Mouse (Mus musculus) stomach, embryonic 15.5 days (tissue): Measurements from ENCODE around the gene Ttll9. TPM values are rescaled to one million over a fixed set of nuclear protein-coding genes. Genes with fewer than 3 reads are reported as not detected.

Experiments
- ATAC-seq: fragments of 200-750 bp; cut with Nextera tagmentation; 2 replicates; pipeline ENCODE4 v1.8.0; 2017; ENCODE audit warnings: low read depth, moderate number of reproducible peaks, moderate TSS enrichment; ENCODE audit not compliant: insufficient read depth, low FRiP score
- H3K27ac ChIP-seq: fragments of 300-500 bp; sonication (generic); 2 replicates; pipeline ENCODE4 v1.5.1; 2015; ENCODE audit warnings: mild to moderate bottlenecking, inconsistent platforms
- H3K27me3 ChIP-seq: fragments of 300-500 bp; sonication (generic); replicated peaks from 2 replicates; pipeline ENCODE4 v1.6.1; 2015; ENCODE audit warnings: inconsistent platforms
- H3K36me3 ChIP-seq: fragments of 300-500 bp; sonication (generic); 2 replicates; pipeline ENCODE4 v1.6.1; 2015; ENCODE audit warnings: inconsistent platforms
- H3K4me1 ChIP-seq: fragments of 300-500 bp; sonication (generic); 2 replicates; pipeline ENCODE4 v1.6.1; 2015; ENCODE audit warnings: inconsistent platforms
- H3K4me2 ChIP-seq: fragments of 300-500 bp; sonication (generic); 2 replicates; pipeline ENCODE4 v1.6.1; 2015; ENCODE audit warnings: mild to moderate bottlenecking, inconsistent platforms
- H3K4me3 ChIP-seq: fragments of 300-500 bp; sonication (generic); replicated peaks from 2 replicates; pipeline ENCODE4 v1.5.1; 2015; ENCODE audit warnings: inconsistent platforms
- H3K9ac ChIP-seq: fragments of 300-500 bp; sonication (generic); 2 replicates; pipeline ENCODE4 v1.6.1; 2015; ENCODE audit warnings: inconsistent platforms
- H3K9me3 ChIP-seq: fragments of 300-500 bp; sonication (generic); 2 replicates; pipeline ENCODE4 v1.6.1; 2016; ENCODE audit warnings: inconsistent platforms
- WGBS: fragments of 180-500 bp; shearing (Covaris S2); methylation state at CpG from one replicate; pipeline ENCODE4 v1.1.7; 2015; 5-methylcytosine and 5-hydroxymethylcytosine counted together
- polyA plus RNA-seq: library from polyadenylated mRNA; unstranded; fragments of >200 nt; fragmentation: Nextera tagmentation; extraction: Ambion mirVana; gene quantifications from 2 replicates; pipeline ENCODE4 v1.2.1, GENCODE M21; 2015

Gene Ttll9
- polyA plus RNA-seq, 1 experiment from 2014 or later = 0.21 TPM

DNA sequence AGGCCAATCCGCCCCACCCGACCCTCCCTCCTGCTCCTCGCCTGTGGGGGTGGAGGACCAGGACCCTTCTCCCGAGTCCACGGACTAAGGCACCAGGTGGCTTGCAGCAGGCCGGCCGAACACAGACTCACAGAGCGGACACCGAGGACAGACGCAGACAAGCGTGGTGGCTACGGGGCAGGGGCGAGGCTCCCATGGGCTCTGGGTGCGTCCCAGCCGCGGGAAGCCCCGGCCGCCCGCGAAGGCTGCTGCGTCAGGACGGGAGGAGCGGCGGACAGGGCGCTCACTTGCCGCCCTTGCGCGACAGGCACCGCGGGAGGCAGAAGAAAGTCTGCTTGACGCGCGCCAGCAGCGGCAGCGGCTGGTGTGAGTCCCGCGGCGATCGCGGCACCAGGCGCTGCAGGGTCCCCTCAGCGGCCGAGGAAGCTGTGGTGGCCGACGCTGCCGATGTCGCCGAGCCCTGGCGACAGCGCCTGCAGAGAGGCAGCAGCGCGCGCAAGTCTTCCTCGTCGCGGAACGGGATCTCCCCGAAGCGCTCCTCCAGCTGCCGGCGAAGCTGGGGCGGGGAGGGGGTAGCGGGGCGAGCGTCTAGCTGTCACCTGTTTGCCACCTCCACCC lies 19.3 kb upstream of the Ttll9 start:
- Histone ChIP-seq H3K27me3 (peaks cover 63% of the 10 kb centered on the region), H3K4me3 (peak overlapping the region; percentile 40), H3K4me2 (peak overlapping the region; percentile 88), H3K27ac (no peak overlapping the region), H3K4me1 (peaks cover 12% of the 10 kb centered on the region), H3K9ac (0 out of 2 replicates have a peak overlapping the region, but pooled peaks have one; percentile 4), H3K36me3 (no peaks in the 10 kb centered on the region), H3K9me3 (no peaks in the 10 kb centered on the region)
- under 1% methylated on average over 65 of the region's 65 CpGs for WGBS
- ATAC-seq = no peak

DNA sequence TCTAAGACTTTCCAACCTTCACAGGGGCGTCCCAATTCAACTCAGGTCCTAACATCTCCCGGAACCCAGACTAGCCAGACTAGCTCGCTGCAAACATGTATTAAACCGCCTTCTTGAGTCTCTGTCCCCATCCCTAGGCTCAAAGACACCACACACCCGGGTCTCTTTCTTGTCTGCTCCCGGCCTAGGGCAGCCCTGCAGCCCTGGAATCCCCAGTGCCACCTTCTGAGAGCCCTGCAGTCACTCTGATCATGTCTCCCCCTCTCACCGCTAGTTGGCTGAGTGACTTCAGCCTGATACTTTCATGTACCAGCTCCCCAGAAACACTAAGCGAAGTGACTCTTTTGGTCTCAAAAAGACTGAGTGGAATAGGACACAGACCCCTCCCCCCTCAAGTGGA lies 18.7 kb upstream of the Ttll9 start:
- Histone ChIP-seq H3K4me3 (peak overlapping the region; percentile 40), H3K36me3 (no peaks in the 10 kb centered on the region), H3K27me3 (peaks cover 66% of the 10 kb centered on the region), H3K4me2 (peak overlapping the region; percentile 88), H3K27ac (no peak overlapping the region), H3K9me3 (no peaks in the 10 kb centered on the region), H3K4me1 (peaks cover 12% of the 10 kb centered on the region), H3K9ac (no peak overlapping the region)
- no peak for ATAC-seq
- WGBS = 9% methylated on average over 8 of the region's 8 CpGs

DNA sequence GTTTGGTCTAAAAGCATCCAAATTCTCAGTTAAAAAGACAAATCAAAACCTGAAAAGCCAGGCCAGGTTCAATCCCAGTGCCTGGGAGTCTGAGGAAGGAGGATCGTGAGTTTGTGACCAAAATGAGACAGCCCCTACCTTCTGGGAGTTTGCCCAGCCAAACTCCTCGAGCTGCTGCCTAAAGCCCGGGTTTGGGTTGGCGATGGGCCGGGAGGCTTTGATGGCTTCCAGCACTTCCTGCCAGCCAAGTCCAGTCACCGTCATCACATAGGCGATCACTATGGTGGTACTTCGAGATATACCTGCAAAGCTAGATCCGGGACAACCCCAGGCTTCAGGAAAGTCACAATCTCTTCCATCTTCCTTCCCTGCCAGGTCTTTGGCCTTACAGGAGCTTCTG lies 18.3 kb upstream of the Ttll9 start:
- 54% methylated on average over 9 of the region's 9 CpGs for WGBS
- peaks cover 12% of the 10 kb centered on the region for H3K4me1 ChIP-seq
- no peak overlapping the region for H3K27ac ChIP-seq
- no peak for ATAC-seq
- no peak overlapping the region for H3K4me2 ChIP-seq
- H3K9ac ChIP-seq = no peak overlapping the region
- H3K36me3 ChIP-seq = no peaks in the 10 kb centered on the region
- H3K9me3 ChIP-seq = no peaks in the 10 kb centered on the region
- H3K27me3 ChIP-seq = peaks cover 70% of the 10 kb centered on the region
- H3K4me3 ChIP-seq = no peak overlapping the region

DNA sequence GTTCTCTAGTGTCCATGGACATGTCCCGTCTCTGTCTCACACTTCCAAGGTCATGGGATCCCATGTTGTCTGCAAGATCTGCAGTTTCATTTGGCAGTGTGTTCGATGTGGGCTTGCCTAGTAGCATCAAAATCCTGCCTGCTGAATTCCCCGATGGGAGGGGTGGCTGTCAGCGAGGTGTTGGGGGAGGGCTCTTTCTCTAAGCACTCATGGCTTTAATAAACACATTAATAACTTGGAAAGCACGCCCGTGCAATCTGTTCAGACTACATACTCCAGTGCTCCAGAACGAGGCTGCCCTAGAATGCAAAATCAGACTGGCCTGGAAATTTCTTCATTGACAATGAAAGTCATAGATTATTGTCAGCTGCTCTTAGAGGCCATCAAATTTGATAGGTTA lies 15.2 kb upstream of the Ttll9 start:
- Histone ChIP-seq H3K36me3 (no peaks in the 10 kb centered on the region), H3K9me3 (no peaks in the 10 kb centered on the region), H3K9ac (no peak overlapping the region), H3K4me2 (no peak overlapping the region), H3K27ac (no peak overlapping the region), H3K4me3 (no peak overlapping the region), H3K4me1 (peaks cover 17% of the 10 kb centered on the region), H3K27me3 (peaks cover 73% of the 10 kb centered on the region)
- ATAC-seq = no peak
- WGBS = 32% methylated on average over 7 of the region's 7 CpGs

DNA sequence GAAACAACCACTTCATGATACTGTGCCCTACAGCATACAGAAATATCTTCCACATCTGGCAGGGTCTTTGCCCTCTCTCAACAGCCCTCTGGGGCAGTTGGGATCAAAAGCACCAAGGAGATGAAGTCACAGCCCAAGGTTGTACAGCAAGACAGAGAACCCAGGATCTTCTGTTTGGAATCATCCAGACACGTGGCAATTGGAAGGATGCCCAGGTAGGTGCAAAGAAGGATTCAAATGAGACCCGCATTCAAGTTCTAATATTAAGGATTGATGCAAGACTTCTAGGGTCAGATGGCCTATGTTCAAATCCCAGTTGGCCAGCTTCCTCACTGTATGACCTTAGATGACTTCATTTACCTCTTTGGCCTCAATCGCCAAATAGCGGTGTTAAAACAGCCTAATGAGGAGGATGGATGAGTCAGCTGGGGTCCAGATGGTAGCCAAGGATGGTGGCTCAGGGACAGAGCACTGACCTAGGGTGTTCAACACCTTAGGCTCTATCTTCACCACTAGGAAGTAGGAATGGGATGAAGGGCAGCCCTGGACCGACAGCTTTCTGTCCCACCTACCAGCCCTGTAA lies 13.8 kb upstream of the Ttll9 start:
- Histone ChIP-seq H3K27ac (no peak overlapping the region), H3K9me3 (no peaks in the 10 kb centered on the region), H3K4me3 (no peak overlapping the region), H3K9ac (no peak overlapping the region), H3K4me2 (no peak overlapping the region), H3K27me3 (peaks cover 67% of the 10 kb centered on the region), H3K4me1 (peaks cover 7% of the 10 kb centered on the region; the same call in 1 of the 2 replicates), H3K36me3 (no peaks in the 10 kb centered on the region)
- no peak for ATAC-seq
- WGBS = 86% methylated on average over 5 of the region's 5 CpGs

DNA sequence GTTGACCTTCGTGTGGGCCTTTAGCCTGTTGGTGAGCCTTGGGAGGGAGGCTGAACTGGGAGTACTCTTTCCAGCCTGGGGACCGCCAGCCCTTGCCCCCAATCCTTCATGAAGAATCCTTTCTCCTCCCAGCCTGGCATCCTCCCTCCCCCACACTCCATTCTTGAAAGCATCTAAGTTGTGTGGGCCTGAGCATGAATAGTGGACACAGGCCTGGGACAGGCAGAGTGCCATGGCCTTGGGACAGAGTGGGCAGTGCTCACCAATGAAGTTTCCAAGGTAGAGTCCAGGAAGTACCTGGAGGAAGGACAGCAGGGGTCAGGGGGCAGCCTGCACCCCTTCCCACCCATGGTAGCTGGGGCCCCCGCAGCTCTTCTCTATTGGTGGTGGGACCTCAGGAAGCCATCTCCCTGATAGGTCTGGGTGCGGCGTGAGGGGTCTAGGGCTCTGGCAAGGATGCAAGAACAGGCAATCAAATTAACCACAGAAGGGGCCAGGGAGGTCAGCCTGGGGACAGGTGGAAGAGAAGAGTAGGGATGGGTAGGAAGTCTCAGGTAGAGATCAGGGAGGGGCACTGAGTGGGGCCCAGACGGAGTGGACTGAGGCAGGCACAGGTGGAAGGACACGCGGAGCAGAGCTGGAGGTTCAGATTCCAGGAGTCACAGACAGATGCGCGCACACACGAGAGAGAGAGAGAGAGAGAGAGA lies 11.8 kb upstream of the Ttll9 start:
- Histone ChIP-seq H3K27ac (no peak overlapping the region), H3K27me3 (peaks cover 56% of the 10 kb centered on the region)
- 35% methylated on average over 11 of the region's 11 CpGs for WGBS

DNA sequence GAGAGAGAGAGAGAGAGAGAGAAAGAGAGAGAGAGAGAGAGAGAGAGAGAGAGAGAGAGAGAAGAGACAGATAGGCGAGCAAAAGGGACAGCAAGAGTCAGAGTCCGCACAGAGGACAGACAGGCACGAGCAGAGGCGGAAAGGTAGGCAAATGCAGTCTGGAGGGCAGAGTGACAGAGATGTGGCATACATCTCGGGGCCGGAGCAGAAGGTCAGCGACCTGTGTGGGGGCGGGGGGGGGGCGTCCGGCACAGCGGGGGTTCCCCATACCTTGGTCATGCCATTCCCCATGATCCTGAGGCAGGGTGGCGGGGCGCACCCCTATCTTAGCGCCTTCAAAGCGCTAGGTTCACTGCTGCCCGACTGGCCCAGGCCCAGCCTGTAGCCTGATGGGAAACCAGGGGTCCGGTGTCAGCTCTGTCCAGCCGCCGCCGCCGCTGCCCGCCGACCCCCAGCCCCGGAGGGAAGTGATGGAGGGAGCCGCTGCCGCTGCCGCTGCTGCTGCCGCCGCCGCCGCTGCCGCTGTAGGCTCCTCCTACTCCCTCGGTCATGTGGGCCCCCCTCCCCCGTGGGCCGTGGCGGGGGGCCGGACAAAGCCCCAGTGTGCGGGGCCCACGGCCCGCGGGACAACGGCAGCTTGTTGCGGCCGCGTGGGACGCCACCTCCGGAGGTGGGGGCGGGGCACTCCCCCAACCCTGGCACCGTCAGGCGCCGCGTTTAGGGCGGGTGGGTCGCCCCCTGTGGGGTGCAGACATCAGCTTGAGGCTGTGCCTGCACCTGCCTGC lies 11.0 kb upstream of the Ttll9 start, which contains the start of gene Dusp15:
Dusp15 (minus strand) TSS at position 634 of the 785 bp plus-strand sequence.
- Histone ChIP-seq H3K9ac (peak within 1 kb of the TSS; percentile 9), H3K36me3 (no peaks in the 10 kb centered on the region), H3K4me2 (peak within 1 kb of the TSS; percentile 96), H3K9me3 (no peaks in the 10 kb centered on the region), H3K27me3 (peaks cover 51% of the 10 kb centered on the region), H3K4me3 (peak within 1 kb of the TSS; percentile 58), H3K4me1 (peaks cover 6% of the 10 kb centered on the region; the same call in 1 of the 2 replicates), H3K27ac (no peak within 1 kb of the TSS)
- WGBS = under 1% methylated on average over 36 of the region's 54 CpGs
- ATAC-seq = peak; percentile 29; the same call in 1 of the 2 replicates

More for the DNA sequence above, 11.8 kb upstream of the Ttll9 start:
- Histone ChIP-seq H3K9ac (no peak overlapping the region), H3K4me2 (peak overlapping the region; percentile 96), H3K36me3 (no peaks in the 10 kb centered on the region), H3K4me1 (peaks cover 6% of the 10 kb centered on the region; the same call in 1 of the 2 replicates), H3K9me3 (no peaks in the 10 kb centered on the region), H3K4me3 (no peak overlapping the region)
- 0 out of 2 replicates have a peak, but pooled peaks have one; percentile 23 for ATAC-seq

DNA sequence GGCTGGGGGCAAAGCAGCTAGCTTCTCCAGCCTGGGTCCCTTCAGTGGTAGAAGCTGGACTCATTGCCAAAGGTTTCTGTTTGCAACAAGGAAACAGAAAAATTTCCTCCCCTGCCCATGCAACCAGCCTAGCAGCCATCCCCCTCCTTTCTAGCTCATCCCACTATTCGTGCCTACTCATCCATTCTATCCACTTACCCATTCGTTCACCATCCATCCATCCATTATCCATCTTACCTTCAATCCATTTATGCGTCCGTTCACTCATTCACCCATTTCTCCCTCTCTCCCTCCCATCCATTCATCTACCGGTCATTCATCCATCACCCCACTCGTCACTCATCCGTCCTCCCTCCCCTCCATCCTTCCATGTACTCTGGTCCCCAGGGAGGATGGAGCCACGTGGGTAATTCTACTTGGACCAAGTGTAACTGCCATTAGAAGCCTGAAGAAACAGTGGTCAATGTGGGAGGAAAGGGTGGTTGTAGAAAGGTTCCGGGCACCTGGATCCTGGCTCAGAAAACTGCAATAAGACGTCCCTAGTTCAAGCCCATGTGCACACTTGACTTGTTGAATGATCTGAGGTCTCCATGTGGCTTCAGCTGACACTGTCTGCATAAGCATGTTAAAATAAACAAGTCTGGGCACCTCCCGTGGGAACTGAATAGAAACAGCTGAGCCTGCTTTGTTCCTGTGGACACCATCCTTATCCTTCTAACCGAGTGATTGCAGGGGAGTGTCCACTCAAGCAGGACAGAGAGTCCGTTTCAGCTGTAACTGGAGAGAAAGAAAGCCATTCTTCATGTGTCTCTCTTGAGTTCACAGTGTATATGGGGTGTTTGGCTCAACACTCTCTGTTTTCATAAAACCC lies 10.2 kb upstream of the Ttll9 start:
- no peaks in the 10 kb centered on the region for H3K9me3 ChIP-seq
- peak overlapping the region; percentile 96 for H3K4me2 ChIP-seq
- no peak overlapping the region for H3K27ac ChIP-seq
- ATAC-seq = no peak
- H3K4me1 ChIP-seq = peaks cover 6% of the 10 kb centered on the region; the same call in 1 of the 2 replicates
- H3K4me3 ChIP-seq = peak overlapping the region; percentile 58
- no peaks in the 10 kb centered on the region for H3K36me3 ChIP-seq
- 16% methylated on average over 13 of the region's 13 CpGs for WGBS
- peaks cover 51% of the 10 kb centered on the region for H3K27me3 ChIP-seq
- peak overlapping the region; percentile 9; the same call in 1 of the 2 replicates for H3K9ac ChIP-seq

DNA sequence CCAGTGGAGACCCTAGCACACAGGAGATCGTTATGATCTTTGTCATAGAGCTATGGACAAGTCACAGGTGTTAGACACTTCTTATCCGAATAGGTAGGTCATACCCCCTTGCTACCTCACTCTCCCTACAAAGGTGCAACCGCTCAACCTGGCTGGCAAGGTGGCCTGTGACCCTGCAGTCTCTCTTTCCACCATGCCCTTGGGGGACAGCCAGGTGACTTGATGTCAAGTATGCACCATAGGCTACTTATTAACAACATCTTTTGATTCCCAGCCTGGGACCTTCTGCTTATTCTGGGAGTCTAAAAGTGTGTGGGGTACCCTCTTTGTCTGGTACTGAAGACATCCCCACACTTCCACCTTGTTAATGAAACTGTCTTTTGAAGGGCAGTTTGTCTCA lies 4.2 kb upstream of the Ttll9 start:
- no peak overlapping the region for H3K4me3 ChIP-seq
- no peak overlapping the region for H3K4me2 ChIP-seq
- H3K4me1 ChIP-seq = 0 out of 2 replicates have a peak, but pooled peaks cover 3% of the 10 kb centered on the region
- no peaks in the 10 kb centered on the region for H3K9me3 ChIP-seq
- 67% methylated on average over 3 of the region's 3 CpGs for WGBS
- ATAC-seq = no peak
- H3K27ac ChIP-seq = no peak overlapping the region
- no peaks in the 10 kb centered on the region for H3K36me3 ChIP-seq
- peaks cover 11% of the 10 kb centered on the region; the same call in 1 of the 2 replicates for H3K27me3 ChIP-seq
- H3K9ac ChIP-seq = no peak overlapping the region

DNA sequence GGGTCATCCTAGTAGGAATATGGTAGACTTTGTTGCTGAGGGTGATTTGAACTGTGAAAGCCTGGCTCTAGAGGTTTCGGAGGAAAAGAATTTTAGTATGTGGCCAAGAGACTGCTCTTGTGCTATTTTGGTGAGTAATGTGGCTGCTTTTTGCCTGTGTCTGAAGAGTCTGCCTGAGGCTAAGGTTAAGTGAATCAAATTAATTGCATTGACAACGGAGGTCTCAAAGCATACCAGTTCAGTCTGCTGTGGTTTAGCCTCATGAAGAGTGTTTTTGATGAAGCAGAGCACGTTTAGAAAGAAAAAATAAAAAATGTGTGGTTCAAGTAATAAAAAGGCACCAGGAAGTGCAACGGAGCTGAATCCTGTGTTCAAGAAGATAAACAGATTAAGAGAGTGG lies 3.3 kb downstream of the Ttll9 start:
- Histone ChIP-seq H3K36me3 (no peaks in the 10 kb centered on the region), H3K9me3 (no peaks in the 10 kb centered on the region), H3K4me3 (no peak overlapping the region), H3K27ac (no peak overlapping the region), H3K27me3 (no peaks in the 10 kb centered on the region), H3K4me1 (0 out of 2 replicates have a peak, but pooled peaks cover 3% of the 10 kb centered on the region), H3K9ac (no peak overlapping the region), H3K4me2 (no peak overlapping the region)
- WGBS = 53% methylated on average over 4 of the region's 4 CpGs
- ATAC-seq = no peak

DNA sequence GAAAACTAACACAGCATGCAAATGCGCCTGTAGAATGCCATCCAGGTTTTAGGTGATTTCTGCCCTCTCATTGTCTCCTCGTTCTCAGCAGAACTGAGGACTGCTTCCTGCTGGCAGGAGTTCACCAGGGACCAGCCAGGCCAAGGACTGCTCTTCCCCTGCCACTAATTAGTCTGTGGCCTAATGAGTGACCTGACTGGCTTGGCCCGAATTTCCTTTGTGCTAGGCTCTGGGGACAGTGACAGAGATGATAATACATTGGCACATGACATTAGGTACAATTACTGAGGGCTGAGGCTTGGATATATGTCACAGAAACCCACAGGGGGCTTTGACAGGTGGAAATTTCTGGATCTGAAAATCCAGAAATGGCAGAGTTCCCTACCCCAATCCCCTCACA lies 14.7 kb downstream of the Ttll9 start:
- H3K9me3 ChIP-seq = no peaks in the 10 kb centered on the region
- ATAC-seq = no peak
- no peaks in the 10 kb centered on the region for H3K4me1 ChIP-seq
- 65% methylated on average over 3 of the region's 3 CpGs for WGBS
- no peak overlapping the region for H3K4me2 ChIP-seq
- no peak overlapping the region for H3K9ac ChIP-seq
- no peak overlapping the region for H3K4me3 ChIP-seq
- no peaks in the 10 kb centered on the region for H3K36me3 ChIP-seq
- no peaks in the 10 kb centered on the region for H3K27me3 ChIP-seq
- H3K27ac ChIP-seq = no peak overlapping the region
